ENCODE assay signal across 10 mouse cellular contexts in genomic region chr17:83895321-83895770, GRCm38 (mm10). TPM values are rescaled to one million over a fixed set of nuclear protein-coding genes. Genes with fewer than 3 reads are reported as not detected.
DNase-seq lines count a peak whose midpoint lies in the region; ATAC-seq and TF ChIP-seq lines count a peak whose summit lies in the region.
"Had no signal": no experiment of that assay in that cellular context is flagged by ENCODE, and none has a peak within 500 bp of the region (broad histone marks: within the 10 kb centered on the region; RNA-seq: fewer than 3 reads in every experiment).

No protein-coding gene starts in this region.

- peak; percentile 93 for ATAC-seq in kidney, embryonic 14.5 days (ENCODE audit: low FRiP score, low TSS enrichment)
- no peak for ATAC-seq in embryonic facial prominence, embryonic 11.5 days (replicated peaks; ENCODE audit: insufficient number of reproducible peaks, low FRiP score, low TSS enrichment, low read depth)

- H3K4me1 ChIP-seq in kidney, embryonic 14.5 days (ENCODE audit: control insufficient read depth, insufficient read depth, low read length): peaks cover 40% of the 10 kb centered on the region
- H3K4me1 ChIP-seq in embryonic facial prominence, embryonic 11.5 days (ENCODE audit: control insufficient read depth, insufficient read depth, low read length): peaks cover 11% of the 10 kb centered on the region

- H3K9ac ChIP-seq in kidney, embryonic 14.5 days (ENCODE audit: low read depth, low read length): no peak overlapping the region
- peak overlapping the region; percentile 28; the same call in 1 of the 2 replicates for H3K9ac ChIP-seq in embryonic facial prominence, embryonic 11.5 days (replicated peaks; ENCODE audit: low read length)

- peak overlapping the region; percentile 24 for H3K27ac ChIP-seq in kidney, embryonic 14.5 days (ENCODE audit: low read depth, low read length)
- H3K27ac ChIP-seq in embryonic facial prominence, embryonic 11.5 days (replicated peaks; ENCODE audit: low read depth, low read length): peak overlapping the region; percentile 52; the same call in 1 of the 2 replicates
- no peak overlapping the region for H3K27ac ChIP-seq in left cerebral cortex, adult 2 months

- intact Hi-C loops in heart, postnatal 10 days (cut with DNase I): no loop called here
- intact Hi-C loops in left cerebral cortex, postnatal 10 days (cut with DNase I): no loop called here
- intact Hi-C loops in left cerebral cortex, adult 2 months (cut with DNase I): no loop called here

- no peak for DNase-seq in kidney, adult 8-10 months
- DNase-seq in embryonic facial prominence, embryonic 11.5 days (ENCODE audit: low spot score): peak; percentile 36
- peak; percentile 61 to 78 for DNase-seq in heart, postnatal 10 days
- peak; percentile 61 for DNase-seq in neural tube, embryonic 10.5 days (ENCODE audit: extremely low spot score, low spot score)
- no peak for DNase-seq in left cerebral cortex, postnatal 10 days (ENCODE audit: extremely low spot score in 1 of 2, low spot score in 2 of 2)
- no peak for DNase-seq in right cerebral cortex, postnatal 14 days
- no peak for DNase-seq in left cerebral cortex, adult 2 months (ENCODE audit: extremely low spot score in 1 of 2, low spot score in 2 of 2)

- no peaks in the 10 kb centered on the region for H3K36me3 ChIP-seq in kidney, embryonic 14.5 days (ENCODE audit: control insufficient read depth, insufficient read depth, low read length)
- no peaks in the 10 kb centered on the region for H3K36me3 ChIP-seq in embryonic facial prominence, embryonic 11.5 days (replicated peaks; ENCODE audit: control insufficient read depth, insufficient read depth, low read depth, low read length)

- H3K27me3 ChIP-seq in kidney, embryonic 14.5 days (ENCODE audit: control insufficient read depth, insufficient read depth, low read length): no peaks in the 10 kb centered on the region
- H3K27me3 ChIP-seq in embryonic facial prominence, embryonic 11.5 days (ENCODE audit: control insufficient read depth, insufficient read depth, low read length): no peaks in the 10 kb centered on the region

- H3K4me3 ChIP-seq in kidney, embryonic 14.5 days (ENCODE audit: low read length): no peak overlapping the region
- H3K4me3 ChIP-seq in embryonic facial prominence, embryonic 11.5 days (ENCODE audit: low read depth, low read length): no peak overlapping the region
- H3K4me3 ChIP-seq in left cerebral cortex, adult 2 months: no peak overlapping the region
- H3K4me3 ChIP-seq: erythroblast, embryonic 14.5 days had no signal

- H3K9me3 ChIP-seq in kidney, embryonic 14.5 days (ENCODE audit: control insufficient read depth, low read length): no peaks in the 10 kb centered on the region
- no peaks in the 10 kb centered on the region for H3K9me3 ChIP-seq in embryonic facial prominence, embryonic 11.5 days (replicated peaks; ENCODE audit: control insufficient read depth, low read length)

- TF ChIP-seq CTCF in left cerebral cortex, adult 2 months (IDR thresholded peaks at IDR 0.05): no peak

- WGBS in kidney, embryonic 14.5 days: 15% methylated on average over 8 of the region's 8 CpGs
- WGBS in embryonic facial prominence, embryonic 11.5 days: 43% methylated on average over 8 of the region's 8 CpGs

- no peak overlapping the region for H3K4me2 ChIP-seq in kidney, embryonic 14.5 days (replicated peaks; ENCODE audit: low read depth, low read length)
- H3K4me2 ChIP-seq in embryonic facial prominence, embryonic 11.5 days (ENCODE audit: low read depth, low read length): no peak overlapping the region; the same call in 1 of the 2 replicates
- H3K4me2 ChIP-seq: midbrain, embryonic 11.5 days had no signal

RNA-seq across cellular contexts. Expression of gene Haao, which starts 47.6 kb away (rescaled TPM):
- 0.72 and 0.91 TPM in 2 replicates for polyA plus RNA-seq in kidney, embryonic 14.5 days (2014; fragmentation: Nextera tagmentation; extraction: Ambion mirVana)
- polyA plus RNA-seq in embryonic facial prominence, embryonic 11.5 days (2014; fragmentation: Nextera tagmentation; extraction: Ambion mirVana): 0.31 and 0.39 TPM in 2 replicates
- not detected for total RNA-seq in heart, postnatal 10 days (2021)
- total RNA-seq in left cerebral cortex, postnatal 10 days (2021): not detected
- total RNA-seq in left cerebral cortex, adult 2 months (2021): not detected
- polyA plus RNA-seq: erythroblast, embryonic 14.5 days; midbrain, embryonic 11.5 days had no signal

Comparison
In these comparisons a context has a peak if more than half of its experiments do, and no peak if none do; other contexts are left out.
1. DNase-seq: peak in embryonic facial prominence, embryonic 11.5 days (single experiment), heart, postnatal 10 days (2 of 2) and neural tube, embryonic 10.5 days (single experiment); none in kidney, adult 8-10 months (0 of 2), left cerebral cortex, postnatal 10 days (0 of 2), right cerebral cortex, postnatal 14 days (single experiment) and left cerebral cortex, adult 2 months (0 of 2).